ENCODE assay signal across 8 mouse cellular contexts in genomic region chr7:16387160-16388041, GRCm38 (mm10). TPM values are rescaled to one million over a fixed set of nuclear protein-coding genes. Genes with fewer than 3 reads are reported as not detected.
A peak's percentile ranks its signal among the peaks of the same experiment; 100 is the strongest.
DNase-seq lines count a peak whose midpoint lies in the region; ATAC-seq lines count a peak whose summit lies in the region.

TSS of gene Sae1 (minus strand) at chr7:16387806.

- WGBS in hindbrain, embryonic 15.5 days, result under 1% methylated on average over 58 of the region's 58 CpGs

- peak within 1 kb of the TSS; percentile 79 for H3K4me3 ChIP-seq in hindbrain, embryonic 15.5 days

- H3K9me3 ChIP-seq in hindbrain, embryonic 15.5 days, result no peaks in the 10 kb centered on the region

- H3K27me3 ChIP-seq in hindbrain, embryonic 15.5 days, result no peaks in the 10 kb centered on the region

- ATAC-seq in hindbrain, embryonic 15.5 days (ENCODE audit: low FRiP score, low read depth), result peak; percentile 96

- H3K9ac ChIP-seq in hindbrain, embryonic 15.5 days, result peak within 1 kb of the TSS; percentile 95

- DNase-seq in R1 (ENCODE audit: low read depth, low spot score), result peak; percentile 96
- peak; percentile 98 for DNase-seq in cerebellum, postnatal 25 days
- DNase-seq in frontal cortex, postnatal 36 days (ENCODE audit: low spot score in 2 of 2), result peak; percentile 95 to 97
- DNase-seq in left cerebral cortex, adult 11 months (ENCODE audit: low spot score), result peak; percentile 94
- DNase-seq in lung, postnatal 4 days, result peak; percentile 98 to 99
- DNase-seq in retina, postnatal 7 days (ENCODE audit: low read depth, low spot score), result peak; percentile 96
- DNase-seq in urinary bladder, adult 2 months (ENCODE audit: low spot score), result peak; percentile 92

- peaks cover 34% of the 10 kb centered on the region for H3K4me1 ChIP-seq in hindbrain, embryonic 15.5 days (replicated peaks)

- H3K36me3 ChIP-seq in hindbrain, embryonic 15.5 days, result no peaks in the 10 kb centered on the region

- H3K4me2 ChIP-seq in hindbrain, embryonic 15.5 days, result peak within 1 kb of the TSS; percentile 76

- peak within 1 kb of the TSS; percentile 81 for H3K27ac ChIP-seq in hindbrain, embryonic 15.5 days (replicated peaks)

RNA-seq across cellular contexts. Expression of gene Sae1, which starts in this region (rescaled TPM):
- polyA plus RNA-seq in hindbrain, embryonic 15.5 days (2015; fragmentation: Nextera tagmentation; extraction: Ambion mirVana), result 251 and 261 TPM in 2 replicates
- 82.4 and 93.7 TPM in 2 replicates for polyA plus RNA-seq in urinary bladder, adult 2 months (2012; rRNA removed)

Comparison
In these comparisons a context has a peak if more than half of its experiments do, and no peak if none do; other contexts are left out.
1. Peak in every context shown above with its lines: DNase-seq, ATAC-seq, H3K4me3 ChIP-seq and H3K27ac ChIP-seq.